8 mouse cellular contexts compared by ENCODE assay signal in genomic region chrX:159697030-159697454, GRCm38 (mm10).
A peak's percentile ranks its signal among the peaks of the same experiment; 100 is the strongest.
DNase-seq lines count a peak whose midpoint lies in the region; ATAC-seq lines count a peak whose summit lies in the region.
"Had no signal": no experiment of that assay in that cellular context is flagged by ENCODE, and none has a peak within 500 bp of the region (broad histone marks: within the 10 kb centered on the region; RNA-seq: fewer than 3 reads in every experiment).

No protein-coding gene starts in this region.

- no peaks in the 10 kb centered on the region for H3K9me3 ChIP-seq in midbrain, embryonic 11.5 days (ENCODE audit: control insufficient read depth, low read length)
- H3K9me3 ChIP-seq: hindbrain, embryonic 12.5 days had no signal

- H3K4me3 ChIP-seq in midbrain, embryonic 11.5 days (ENCODE audit: low read depth, low read length): no peak overlapping the region
- H3K4me3 ChIP-seq: hindbrain, embryonic 12.5 days had no signal

- H3K36me3 ChIP-seq in midbrain, embryonic 11.5 days (ENCODE audit: control insufficient read depth, insufficient read depth, low read length): no peaks in the 10 kb centered on the region
- H3K36me3 ChIP-seq: hindbrain, embryonic 12.5 days had no signal

- 35% methylated on average over 4 of the region's 4 CpGs for WGBS in midbrain, embryonic 11.5 days

- H3K4me2 ChIP-seq in midbrain, embryonic 11.5 days: no peak overlapping the region
- H3K4me2 ChIP-seq: hindbrain, embryonic 12.5 days had no signal

- H3K9ac ChIP-seq in midbrain, embryonic 11.5 days (ENCODE audit: low read length): no peak overlapping the region
- H3K9ac ChIP-seq: hindbrain, embryonic 12.5 days had no signal

- peak; percentile 78 for ATAC-seq in CD4-positive, CD25-positive, alpha-beta regulatory T cell, adult 4 months
- peak; percentile 82 for ATAC-seq in common myeloid progenitor, adult 5-6 weeks (replicated peaks; ENCODE audit: low read depth, poor library complexity, severe bottlenecking)
- no peak for ATAC-seq in midbrain, embryonic 11.5 days (ENCODE audit: low FRiP score)

- H3K4me1 ChIP-seq in midbrain, embryonic 11.5 days (ENCODE audit: control insufficient read depth, insufficient read depth, low read length): no peaks in the 10 kb centered on the region
- H3K4me1 ChIP-seq: hindbrain, embryonic 12.5 days had no signal

- peak; percentile 12 to 31 for DNase-seq in kidney, adult 8-10 months
- DNase-seq in natural killer cell, adult 2 months (ENCODE audit: low spot score in 2 of 2): peak; percentile 49 to 54
- no peak for DNase-seq in right cerebral cortex, postnatal 10 days (ENCODE audit: low spot score in 2 of 2)
- no peak for DNase-seq in midbrain, embryonic 11.5 days (ENCODE audit: low spot score, missing footprints)
- DNase-seq in left cerebral cortex, adult 8-10 months (ENCODE audit: low spot score in 2 of 2): no peak

- H3K27ac ChIP-seq in midbrain, embryonic 11.5 days (ENCODE audit: low read depth, low read length): no peak overlapping the region
- H3K27ac ChIP-seq: hindbrain, embryonic 12.5 days had no signal

- peaks cover 2% of the 10 kb centered on the region for H3K27me3 ChIP-seq in midbrain, embryonic 11.5 days (ENCODE audit: control insufficient read depth, insufficient read depth, low read length)

Comparison
In these comparisons a context has a peak if more than half of its experiments do, and no peak if none do; other contexts are left out.
1. DNase-seq: peak in kidney, adult 8-10 months (2 of 2) and natural killer cell, adult 2 months (2 of 2); none in right cerebral cortex, postnatal 10 days (0 of 2), midbrain, embryonic 11.5 days (single experiment) and left cerebral cortex, adult 8-10 months (0 of 2).